Mouse (Mus musculus): ENCODE data around the gene Usp37.

- no peak for TF ChIP-seq CTCF (IDR thresholded peaks at IDR 0.05; ENCODE audit: low read depth)
- no peak for TF ChIP-seq EP300 (IDR thresholded peaks at IDR 0.05; ENCODE audit: low read depth)
These were observed 131.4 kb downstream of the Usp37 start for GRCm38 (mm10) chr1:74412711-74413110.
